Mouse (Mus musculus) heart, embryonic 16.5 days (tissue): ENCODE data around the gene AC129217.1. TPM values are rescaled to one million over a fixed set of nuclear protein-coding genes. Genes with fewer than 3 reads are reported as not detected.

ENCODE experiments used
- ATAC-seq: fragments of 200-750 bp; cut with Nextera tagmentation; replicated peaks from 2 replicates; pipeline ENCODE4 v1.8.0; 2017; ENCODE audit warnings: moderate number of reproducible peaks; ENCODE audit not compliant: insufficient read depth, low FRiP score; ENCODE audit errors: extremely low read depth
- H3K27ac ChIP-seq: fragments of 300-500 bp; sonication (generic); 2 replicates; pipeline ENCODE4 v1.5.1; 2014; ENCODE audit warnings: mild to moderate bottlenecking, low read length, control low read depth, moderate library complexity
- H3K27me3 ChIP-seq: fragments of 300-500 bp; sonication (generic); 2 replicates; pipeline ENCODE4 v1.6.1; 2014; ENCODE audit warnings: low read length, mixed read lengths; ENCODE audit not compliant: control insufficient read depth, insufficient read depth
- H3K36me3 ChIP-seq: fragments of 300-500 bp; sonication (generic); 2 replicates; pipeline ENCODE4 v1.6.1; 2014; ENCODE audit not compliant: control insufficient read depth, insufficient read depth
- H3K4me1 ChIP-seq: fragments of 300-500 bp; sonication (generic); 2 replicates; pipeline ENCODE4 v1.6.1; 2014; ENCODE audit warnings: low read length, mixed read lengths; ENCODE audit not compliant: control insufficient read depth, insufficient read depth
- H3K4me2 ChIP-seq: fragments of 300-500 bp; sonication (generic); 2 replicates; pipeline ENCODE4 v1.6.1; 2014; ENCODE audit warnings: low read depth, mild to moderate bottlenecking, control low read depth, low read length
- H3K4me3 ChIP-seq: fragments of 300-500 bp; sonication (generic); 2 replicates; pipeline ENCODE4 v1.5.1; 2014; ENCODE audit warnings: mild to moderate bottlenecking, control low read depth, low read length
- H3K9ac ChIP-seq: fragments of 300-500 bp; sonication (generic); 2 replicates; pipeline ENCODE4 v1.6.1; 2014; ENCODE audit warnings: low read length, control low read depth
- H3K9me3 ChIP-seq: fragments of 300-500 bp; sonication (generic); replicated peaks from 2 replicates; pipeline ENCODE4 v1.6.1; 2016; ENCODE audit warnings: low read length; ENCODE audit not compliant: control insufficient read depth
- WGBS: fragments of 180-500 bp; shearing (Covaris S2); extraction: QIAGEN DNeasy Blood & Tissue Kit; methylation state at CpG from one replicate; pipeline ENCODE4 v1.1.7; 2014; 5-methylcytosine and 5-hydroxymethylcytosine counted together
- polyA plus RNA-seq: library from polyadenylated mRNA; unstranded; fragments of >200 nt; fragmentation: Nextera tagmentation; extraction: Ambion mirVana; gene quantifications from 2 replicates; pipeline ENCODE4 v1.2.1, GENCODE M21; 2015

Gene AC129217.1
- polyA plus RNA-seq, 1 experiment from 2014 or later, result not detected

DNA sequence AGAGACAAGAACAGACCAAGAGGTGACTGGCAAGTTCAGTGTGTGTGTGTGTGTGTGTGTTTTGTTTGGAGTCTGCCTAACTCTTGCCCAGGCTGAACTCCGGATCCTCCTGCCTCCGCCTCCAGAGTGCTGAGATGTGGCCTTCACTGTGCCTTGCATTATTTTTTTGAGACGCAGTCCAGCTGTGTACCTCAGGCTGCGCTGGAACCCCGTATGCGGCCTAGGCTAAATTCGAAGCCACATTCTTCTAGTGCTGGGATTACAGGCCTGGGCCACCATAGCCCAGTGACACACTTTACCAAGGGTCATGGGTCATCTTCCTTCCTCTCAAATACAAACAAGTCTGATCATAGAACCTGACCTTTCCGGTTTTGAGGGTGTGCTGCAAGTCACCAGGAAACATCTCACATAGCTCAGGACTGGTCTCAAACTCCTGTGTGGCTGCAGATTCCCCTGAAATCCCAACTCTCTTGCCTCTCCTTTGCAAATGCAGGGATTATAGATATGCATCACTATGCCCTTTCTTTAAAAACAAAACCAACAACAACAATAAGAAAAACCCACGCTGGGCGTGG lies 42.8 kb downstream of the AC129217.1 start:
- peak overlapping the region; percentile 95 for H3K9ac ChIP-seq
- H3K4me3 ChIP-seq, result peak overlapping the region; percentile 87
- no peaks in the 10 kb centered on the region for H3K27me3 ChIP-seq
- 68% methylated on average over 10 of the region's 10 CpGs for WGBS
- peaks cover 6% of the 10 kb centered on the region for H3K4me1 ChIP-seq
- ATAC-seq, result no peak
- H3K36me3 ChIP-seq, result peaks cover 35% of the 10 kb centered on the region
- H3K4me2 ChIP-seq, result peak overlapping the region; percentile 91
- no peak overlapping the region; the same call in 1 of the 2 replicates for H3K27ac ChIP-seq
- H3K9me3 ChIP-seq, result no peaks in the 10 kb centered on the region

- no peak for ATAC-seq
- peaks cover 38% of the 10 kb centered on the region for H3K36me3 ChIP-seq
- no peak overlapping the region for H3K9ac ChIP-seq
- no peak overlapping the region for H3K4me2 ChIP-seq
- no peak overlapping the region for H3K27ac ChIP-seq
- H3K9me3 ChIP-seq, result no peaks in the 10 kb centered on the region
- no peaks in the 10 kb centered on the region for H3K27me3 ChIP-seq
- H3K4me1 ChIP-seq, result peaks cover 13% of the 10 kb centered on the region
- WGBS, result 85% methylated on average over 7 of the region's 7 CpGs
- H3K4me3 ChIP-seq, result no peak overlapping the region
Observed at GRCm38 (mm10) chr19:8875031-8875430, 45.5 kb downstream of the AC129217.1 start.

DNA sequence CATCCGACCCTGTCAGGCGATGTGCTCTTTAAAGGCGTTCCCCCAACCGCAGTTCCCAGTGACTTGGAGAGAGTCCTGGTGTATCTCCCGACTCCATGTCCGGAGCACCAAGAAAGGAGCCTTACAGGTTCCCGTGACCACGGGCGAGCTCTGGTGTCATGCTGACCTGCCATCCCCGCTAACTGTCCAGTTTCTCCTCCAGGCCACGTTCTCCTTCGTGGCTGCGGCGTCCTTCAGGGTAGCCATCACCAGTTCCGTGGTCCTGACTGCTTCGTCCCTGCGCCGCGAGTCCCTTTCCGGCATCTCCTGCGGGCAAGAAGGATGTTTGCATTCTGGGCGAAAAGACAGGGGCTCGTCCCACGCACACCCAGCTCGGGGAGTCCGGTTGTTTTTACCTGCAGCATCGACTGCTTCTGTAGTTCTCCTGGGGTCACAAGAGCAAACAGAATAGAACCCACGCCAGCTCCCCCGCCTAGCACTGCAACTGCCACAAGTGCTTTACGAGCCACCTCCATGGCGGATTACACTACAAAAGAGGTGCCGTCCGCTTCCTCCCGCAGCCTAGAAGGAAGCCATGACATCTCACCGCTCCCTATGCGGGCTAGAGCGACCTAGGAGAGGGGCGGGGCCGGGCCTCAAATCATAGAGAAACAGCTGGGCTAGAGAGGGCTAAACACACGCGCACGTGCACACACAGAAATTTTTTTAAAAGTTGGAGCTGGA lies 50.9 kb downstream of the AC129217.1 start, which contains the start of gene Uqcc3:
TSS of gene Uqcc3 (minus strand) at position 613 of the 723 bp plus-strand sequence.
- no peaks in the 10 kb centered on the region for H3K9me3 ChIP-seq
- H3K4me2 ChIP-seq, result peak within 1 kb of the TSS; percentile 85
- H3K9ac ChIP-seq, result peak within 1 kb of the TSS; percentile 93
- H3K36me3 ChIP-seq, result peaks cover 17% of the 10 kb centered on the region
- WGBS, result under 1% methylated on average over 42 of the region's 42 CpGs
- peaks cover 8% of the 10 kb centered on the region for H3K4me1 ChIP-seq
- H3K27me3 ChIP-seq, result no peaks in the 10 kb centered on the region
- ATAC-seq, result peak; percentile 92
- H3K4me3 ChIP-seq, result peak within 1 kb of the TSS; percentile 95
- H3K27ac ChIP-seq, result peak within 1 kb of the TSS; percentile 92

GRCm38 (mm10) chr19:8881034-8881392 lies 51.4 kb downstream of the AC129217.1 start:
- ATAC-seq, result no peak
- H3K4me3 ChIP-seq, result peak overlapping the region; percentile 95
- peak overlapping the region; percentile 85 for H3K4me2 ChIP-seq
- WGBS, result 14% methylated on average over 3 of the region's 3 CpGs
- H3K36me3 ChIP-seq, result peaks cover 12% of the 10 kb centered on the region
- H3K9me3 ChIP-seq, result no peaks in the 10 kb centered on the region
- peak overlapping the region; percentile 93 for H3K9ac ChIP-seq
- H3K27me3 ChIP-seq, result no peaks in the 10 kb centered on the region
- peaks cover 8% of the 10 kb centered on the region for H3K4me1 ChIP-seq
- peak overlapping the region; percentile 32; the same call in 1 of the 2 replicates for H3K27ac ChIP-seq

GRCm38 (mm10) chr19:8883616-8884015 lies 54.0 kb downstream of the AC129217.1 start, which contains the start of the genes Lbhd1 and Gm49403:
Gene Lbhd1, plus strand, starts transcription at chr19:8883732.
Gene Gm49403, plus strand, starts transcription at chr19:8883930.
- Histone ChIP-seq H3K9ac (no peak within 1 kb of the TSS), H3K36me3 (no peaks in the 10 kb centered on the region), H3K4me1 (peaks cover 16% of the 10 kb centered on the region), H3K27me3 (no peaks in the 10 kb centered on the region), H3K4me3 (no peak within 1 kb of the TSS), H3K27ac (no peak within 1 kb of the TSS), H3K9me3 (no peaks in the 10 kb centered on the region), H3K4me2 (no peak within 1 kb of the TSS)
- 67% methylated on average over 3 of the region's 3 CpGs for WGBS
- ATAC-seq, result no peak

- Histone ChIP-seq H3K36me3 (peaks cover 5% of the 10 kb centered on the region; the same call in 1 of the 2 replicates), H3K27ac (no peak overlapping the region), H3K4me1 (peaks cover 12% of the 10 kb centered on the region), H3K9me3 (no peaks in the 10 kb centered on the region), H3K4me2 (peak overlapping the region; percentile 82; the same call in 1 of the 2 replicates), H3K27me3 (no peaks in the 10 kb centered on the region), H3K9ac (no peak overlapping the region), H3K4me3 (no peak overlapping the region)
- WGBS, result 38% methylated on average over 1 of the region's 1 CpGs
- ATAC-seq, result no peak
Observed at GRCm38 (mm10) chr19:8886916-8887584, 57.5 kb downstream of the AC129217.1 start.

- Histone ChIP-seq H3K36me3 (peaks cover 5% of the 10 kb centered on the region; the same call in 1 of the 2 replicates), H3K27me3 (no peaks in the 10 kb centered on the region), H3K4me3 (peak overlapping the region; percentile 77), H3K9ac (peak overlapping the region; percentile 86), H3K27ac (peak overlapping the region; percentile 85), H3K4me2 (peak overlapping the region; percentile 82), H3K4me1 (peaks cover 15% of the 10 kb centered on the region), H3K9me3 (no peaks in the 10 kb centered on the region)
- WGBS, result 20% methylated on average over 19 of the region's 19 CpGs
- ATAC-seq, result no peak
Observed at GRCm38 (mm10) chr19:8887585-8888463, 58.3 kb downstream of the AC129217.1 start.
